8 mouse cellular contexts compared by ENCODE assay signal in the genomic region with DNA sequence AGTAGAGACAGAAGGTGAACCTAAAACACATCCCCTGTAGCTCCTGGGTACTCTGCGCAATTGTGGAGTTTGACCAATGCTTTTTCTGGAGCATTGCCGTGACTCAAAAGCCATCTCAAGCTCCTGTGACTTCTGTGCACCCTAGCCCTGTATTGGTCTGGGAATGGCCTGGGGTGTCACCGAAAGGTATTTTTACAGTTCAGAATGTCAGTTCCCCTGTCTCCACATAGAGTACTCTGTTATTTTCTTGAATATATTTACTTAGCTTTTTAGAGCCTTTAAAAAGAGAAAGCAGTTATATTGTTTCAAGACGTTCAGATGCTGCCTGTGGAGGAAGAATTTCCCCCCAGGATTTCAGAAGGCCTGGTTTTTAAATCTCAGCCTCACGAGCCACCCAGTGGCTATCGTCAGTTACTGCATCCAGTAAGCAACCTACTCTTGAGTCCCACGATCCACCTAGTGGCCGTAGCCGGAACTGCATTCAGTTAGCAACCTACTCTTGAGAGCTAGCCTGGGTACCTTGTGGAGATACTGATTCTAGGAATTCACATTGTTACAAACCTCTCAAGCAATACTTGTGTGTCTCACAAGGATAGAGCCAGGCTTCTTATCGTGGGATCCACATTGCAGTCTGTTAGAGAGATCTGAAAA. TPM values are rescaled to one million over a fixed set of nuclear protein-coding genes. Genes with fewer than 3 reads are reported as not detected.
A peak's percentile ranks its signal among the peaks of the same experiment; 100 is the strongest.
DNase-seq lines count a peak whose midpoint lies in the region; ATAC-seq and TF ChIP-seq lines count a peak whose summit lies in the region.

No protein-coding gene starts in this region.

- no peak overlapping the region for H3K9ac ChIP-seq in embryonic facial prominence, embryonic 11.5 days (replicated peaks; ENCODE audit: low read length)
- no peak overlapping the region for H3K9ac ChIP-seq in kidney, embryonic 16.5 days (replicated peaks; ENCODE audit: low read length)
- no peak overlapping the region for H3K9ac ChIP-seq in liver, adult 2 months (ENCODE audit: low read depth, low read length)

- ATAC-seq in embryonic facial prominence, embryonic 11.5 days (replicated peaks; ENCODE audit: insufficient number of reproducible peaks, low FRiP score, low TSS enrichment, low read depth): 0 out of 2 replicates have a peak, but pooled peaks have one; percentile 50
- ATAC-seq in kidney, embryonic 16.5 days (ENCODE audit: low FRiP score, low TSS enrichment): peak; percentile 64; the same call in 1 of the 2 replicates

- H3K4me2 ChIP-seq in embryonic facial prominence, embryonic 11.5 days (ENCODE audit: low read depth, low read length): no peak overlapping the region
- H3K4me2 ChIP-seq in kidney, embryonic 16.5 days (replicated peaks; ENCODE audit: low read depth, low read length): no peak overlapping the region

- no peak for TF ChIP-seq POLR2A in liver, adult 2 months (IDR thresholded peaks at IDR 0.05; ENCODE audit: extremely low read depth, insufficient read depth, low read length)

- H3K4me3 ChIP-seq in embryonic facial prominence, embryonic 11.5 days (ENCODE audit: low read depth, low read length): no peak overlapping the region
- no peak overlapping the region for H3K4me3 ChIP-seq in kidney, embryonic 16.5 days (ENCODE audit: low read length)
- no peak overlapping the region for H3K4me3 ChIP-seq in liver, adult 2 months (ENCODE audit: insufficient read depth, low read depth, low read length)

- H3K9me3 ChIP-seq in embryonic facial prominence, embryonic 11.5 days (replicated peaks; ENCODE audit: control insufficient read depth, low read length): no peaks in the 10 kb centered on the region
- H3K9me3 ChIP-seq in kidney, embryonic 16.5 days (ENCODE audit: low read length): no peaks in the 10 kb centered on the region

- no peaks in the 10 kb centered on the region for H3K4me1 ChIP-seq in embryonic facial prominence, embryonic 11.5 days (ENCODE audit: control insufficient read depth, insufficient read depth, low read length)
- H3K4me1 ChIP-seq in kidney, embryonic 16.5 days (ENCODE audit: insufficient read depth, low read length): no peaks in the 10 kb centered on the region
- peaks cover 19% of the 10 kb centered on the region for H3K4me1 ChIP-seq in liver, adult 2 months (ENCODE audit: control insufficient read depth, insufficient read depth, low read length)

- H3K36me3 ChIP-seq in embryonic facial prominence, embryonic 11.5 days (replicated peaks; ENCODE audit: control insufficient read depth, insufficient read depth, low read depth, low read length): no peaks in the 10 kb centered on the region; the same call in 1 of the 2 replicates
- peaks cover 44% of the 10 kb centered on the region for H3K36me3 ChIP-seq in kidney, embryonic 16.5 days (ENCODE audit: insufficient read depth, low read length)
- H3K36me3 ChIP-seq in liver, adult 2 months (ENCODE audit: control insufficient read depth, insufficient read depth, low read length): peaks cover 23% of the 10 kb centered on the region
- H3K36me3 ChIP-seq in splenic B cell, adult 2 months (ENCODE audit: control insufficient read depth, insufficient read depth, low read length, poor library complexity, severe bottlenecking): peaks cover 15% of the 10 kb centered on the region

- WGBS in embryonic facial prominence, embryonic 11.5 days: 26% methylated on average over 10 of the region's 10 CpGs
- WGBS in kidney, embryonic 16.5 days: 31% methylated on average over 10 of the region's 10 CpGs
- WGBS in liver, adult 2 months: 25% methylated on average over 10 of the region's 10 CpGs

- DNase-seq in A20 (ENCODE audit: low read depth, low spot score): peak; percentile 84
- DNase-seq in adrenal gland, postnatal 25 days: peak; percentile 88
- DNase-seq in embryonic facial prominence, embryonic 11.5 days (ENCODE audit: low spot score): peak; percentile 96
- DNase-seq in heart, adult 9 months (ENCODE audit: low spot score in 2 of 2): peak; percentile 71 to 84
- peak; percentile 72 for DNase-seq in liver, adult 2 months (ENCODE audit: extremely low read depth, low read depth, low spot score)
- peak; percentile 95 for DNase-seq in naive thymus-derived CD4-positive, alpha-beta T cell, adult 2 months (ENCODE audit: low read depth)
- peak; percentile 93 for DNase-seq in splenic B cell, adult 2 months (ENCODE audit: low read depth, low spot score)

- H3K79me2 ChIP-seq in liver, adult 2 months (ENCODE audit: control insufficient read depth, insufficient read depth, low read length): peaks cover 2% of the 10 kb centered on the region; the same call in 1 of the 2 replicates

- H3K27me3 ChIP-seq in embryonic facial prominence, embryonic 11.5 days (ENCODE audit: control insufficient read depth, insufficient read depth, low read length): no peaks in the 10 kb centered on the region
- no peaks in the 10 kb centered on the region for H3K27me3 ChIP-seq in kidney, embryonic 16.5 days (ENCODE audit: insufficient read depth, low read length)
- H3K27me3 ChIP-seq in liver, adult 2 months (ENCODE audit: control insufficient read depth, insufficient read depth, low read length): no peaks in the 10 kb centered on the region
- no peaks in the 10 kb centered on the region for H3K27me3 ChIP-seq in splenic B cell, adult 2 months (ENCODE audit: control insufficient read depth, insufficient read depth, low read length, poor library complexity, severe bottlenecking)

- H3K27ac ChIP-seq in embryonic facial prominence, embryonic 11.5 days (replicated peaks; ENCODE audit: low read depth, low read length): no peak overlapping the region
- H3K27ac ChIP-seq in kidney, embryonic 16.5 days (ENCODE audit: low read length): no peak overlapping the region
- H3K27ac ChIP-seq in liver, adult 2 months (replicated peaks; ENCODE audit: insufficient read depth, low read depth, low read length): no peak overlapping the region

- TF ChIP-seq CTCF in liver, adult 2 months (IDR thresholded peaks at IDR 0.05; ENCODE audit: low read depth, low read length): peak; percentile 93

RNA-seq across cellular contexts. Expression of a gene that starts 22.3 kb away (rescaled TPM):
- total RNA-seq in adrenal gland, postnatal 25 days (2021): 127 and 138 TPM in 2 replicates
- polyA plus RNA-seq in embryonic facial prominence, embryonic 11.5 days (2014; fragmentation: Nextera tagmentation; extraction: Ambion mirVana): 323 and 324 TPM in 2 replicates
- 240 and 248 TPM in 2 replicates for polyA plus RNA-seq in kidney, embryonic 16.5 days (2015; fragmentation: Nextera tagmentation; extraction: Ambion mirVana)
- 120 and 122 TPM in 2 replicates for total RNA-seq in liver, adult 2 months (2014; rRNA removed)
- polyA plus RNA-seq in liver, adult 2 months (2012; rRNA removed): 36.6 and 43.5 TPM in 2 replicates
